Mouse (Mus musculus) brain, embryonic 14.5 days (tissue): Measurements from ENCODE around the gene Erf.

Experiments used
- CTCF ChIP-seq: fragments of 200-500 bp; IDR thresholded peaks from 2 replicates; pipeline ENCODE4 v1.5.1; 2012; ENCODE audit warnings: inconsistent platforms, mild to moderate bottlenecking, moderate library complexity, borderline replicate concordance; ENCODE audit not compliant: insufficient read depth, insufficient read length; ENCODE audit errors: extremely low read depth
- POLR2A ChIP-seq: fragments of 200-500 bp; IDR thresholded peaks from 2 replicates; pipeline ENCODE4 v1.6.1; 2012; ENCODE audit warnings: mild to moderate bottlenecking, inconsistent platforms, borderline replicate concordance; ENCODE audit not compliant: poor library complexity, insufficient read depth, insufficient read length, severe bottlenecking; ENCODE audit errors: extremely low read depth

DNA sequence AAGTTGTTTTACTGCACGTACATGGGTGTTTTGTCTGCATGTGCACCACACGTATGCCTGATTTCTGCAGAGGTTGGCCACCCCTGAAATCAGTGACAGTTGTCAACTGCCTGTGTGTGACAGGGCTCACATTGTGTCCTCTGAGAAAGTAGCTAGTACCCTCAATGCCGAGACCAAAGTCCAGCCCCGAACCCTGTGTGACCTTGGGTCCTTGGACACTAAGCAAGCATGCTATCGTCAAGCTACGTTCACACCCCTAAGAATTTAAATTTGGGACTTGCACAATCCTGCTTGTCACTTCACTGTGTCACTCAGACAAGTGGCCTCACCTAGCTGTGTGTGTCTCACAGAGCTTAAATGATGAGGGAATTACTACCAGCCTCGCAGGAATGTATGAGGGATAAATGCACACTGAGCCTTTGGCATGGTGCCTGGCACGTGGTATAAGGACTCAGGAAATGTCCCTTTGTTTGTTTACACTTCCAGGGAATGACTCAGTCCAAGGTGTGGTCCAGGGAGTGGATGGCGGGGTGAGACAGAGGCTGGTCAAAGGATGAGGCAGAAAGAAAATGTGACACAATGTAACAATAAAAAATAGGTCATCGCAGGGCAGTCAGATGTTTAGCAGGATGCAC lies 53.1 kb downstream of the Erf start:
- TF ChIP-seq POLR2A (no peak), CTCF (no peak)
